Mouse (Mus musculus) ovary, adult 18-20 months (tissue): ENCODE results near the gene S100a13.

ENCODE experiments used
- DNase-seq: peaks from one replicate; pipeline ENCODE4 v3.0.0; 2022; ENCODE audit warnings: low spot score, mixed read lengths

The S100a13 gene

GRCm38 (mm10) chr3:90508287-90508949, 5.8 kb upstream of the S100a13 start:
- DNase-seq, result no peak

DNA sequence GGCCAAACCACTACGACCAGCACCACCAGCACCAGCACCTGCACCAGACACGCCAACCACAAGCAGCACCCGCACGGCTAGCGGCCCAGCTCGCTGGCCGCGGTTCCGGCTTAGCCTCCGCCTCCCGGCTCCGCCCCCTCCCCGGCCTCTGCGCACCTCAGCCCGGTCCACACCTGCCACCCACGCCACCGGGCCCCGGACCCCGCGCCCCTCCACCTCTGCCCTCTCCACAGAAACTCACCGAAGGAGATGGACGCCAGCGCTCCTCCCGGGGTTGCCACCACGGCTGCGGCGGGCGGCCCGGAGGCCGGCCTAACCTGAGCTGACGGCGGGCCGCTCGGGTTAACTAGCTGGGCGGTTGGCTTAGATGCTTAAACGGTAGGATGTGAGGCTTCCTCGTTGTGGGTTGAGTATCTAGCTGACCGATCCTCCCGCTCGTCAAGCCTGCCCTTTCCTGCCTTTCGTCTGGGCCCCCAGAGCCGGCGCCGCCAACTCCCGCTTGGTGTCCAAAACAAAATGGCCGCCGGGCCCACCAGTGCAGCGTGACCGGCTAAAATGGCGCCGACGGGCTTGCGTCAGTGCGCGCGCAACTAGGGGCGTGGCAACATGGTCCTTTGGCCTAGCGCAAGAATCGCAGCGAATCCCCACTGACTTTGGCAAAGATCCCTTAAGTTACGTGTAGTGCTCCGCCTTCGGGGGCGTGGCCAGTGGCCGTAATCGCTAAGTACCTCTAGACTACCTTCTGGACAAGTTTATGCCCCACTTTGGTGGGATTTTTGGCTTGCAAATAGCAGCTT, 5.1 kb upstream of the S100a13 start, which contains the start of gene Chtop:
TSS of gene Chtop (minus strand) at position 549 of the 797 bp plus-strand sequence.
- peak; percentile 97 for DNase-seq

- no peak for DNase-seq
Measured at GRCm38 (mm10) chr3:90509747-90510123, 4.5 kb upstream of the S100a13 start.

DNA sequence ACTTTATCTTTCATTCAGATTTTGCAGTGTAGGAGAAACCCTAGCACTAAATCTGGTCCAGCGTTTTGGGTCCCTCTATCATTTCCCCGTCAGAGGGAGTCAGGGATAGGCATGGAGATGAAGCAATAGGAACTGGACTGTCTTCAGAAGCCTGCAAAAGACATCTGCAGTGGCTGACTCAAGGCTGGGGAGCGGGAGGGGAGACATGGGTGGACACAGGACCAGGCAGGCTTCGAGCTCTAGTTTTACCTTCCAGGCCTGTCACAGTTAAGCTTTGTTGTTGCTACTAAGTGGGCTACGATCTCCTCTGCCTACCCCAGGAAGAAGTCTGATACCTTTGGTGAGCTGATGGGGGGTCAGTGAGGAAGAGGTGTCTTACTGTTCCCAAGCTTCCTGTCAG, 2.0 kb upstream of the S100a13 start:
- DNase-seq, result no peak

DNA sequence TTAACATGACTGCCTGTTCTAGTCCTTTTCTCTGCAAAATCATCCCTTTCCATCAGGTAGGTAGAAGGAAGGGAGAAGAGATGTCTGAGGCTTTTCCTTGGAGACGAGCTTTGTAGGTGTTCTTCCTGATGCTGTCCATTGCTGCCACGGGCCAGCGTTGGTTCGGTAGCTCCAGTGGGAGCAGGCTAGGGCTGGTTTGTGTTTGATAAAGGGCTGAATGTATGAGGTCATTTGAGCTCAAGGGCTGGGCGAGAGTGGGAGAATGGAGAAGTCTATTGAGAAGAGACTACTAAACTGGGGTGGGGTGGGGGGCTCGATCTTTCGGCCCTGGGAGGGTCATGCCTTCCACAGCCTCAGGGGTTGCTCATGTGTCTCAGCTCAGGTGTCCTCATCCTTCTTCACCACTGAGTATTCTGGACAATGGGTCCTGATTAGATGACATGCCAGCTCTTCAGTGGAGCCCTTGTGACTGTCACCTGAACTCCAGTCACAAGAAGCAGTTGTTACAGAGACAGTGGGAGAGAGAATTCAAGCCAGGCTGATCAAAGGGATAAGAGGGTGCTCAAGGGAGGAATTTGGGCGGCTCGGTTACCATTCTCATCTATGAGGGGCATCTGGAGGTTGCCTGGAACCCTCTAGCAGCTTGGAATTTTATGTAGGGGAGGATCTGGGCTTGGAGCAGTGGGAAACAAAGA, 1.1 kb upstream of the S100a13 start:
- no peak for DNase-seq

DNA sequence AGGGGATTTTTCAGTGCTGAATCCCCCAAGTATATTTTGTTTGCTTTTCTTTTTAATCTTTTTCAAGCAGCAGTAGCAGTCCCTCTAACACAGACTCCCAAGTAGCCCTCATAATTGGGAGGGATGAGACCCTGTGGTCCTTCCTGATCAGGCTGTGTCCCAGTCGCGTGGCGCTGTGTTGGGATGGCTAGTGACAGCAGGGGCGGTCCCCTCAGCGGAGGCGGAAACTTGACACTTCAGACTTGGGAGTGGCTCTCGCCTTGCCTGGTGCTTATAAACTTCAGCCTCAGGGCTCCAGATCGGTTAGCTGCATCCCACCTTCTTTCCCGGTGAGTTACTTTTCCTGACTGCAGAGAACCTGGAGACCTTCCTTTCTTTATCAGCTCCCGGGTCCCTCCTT, 456 bp downstream of the S100a13 start:
- peak; percentile 50 for DNase-seq

DNA sequence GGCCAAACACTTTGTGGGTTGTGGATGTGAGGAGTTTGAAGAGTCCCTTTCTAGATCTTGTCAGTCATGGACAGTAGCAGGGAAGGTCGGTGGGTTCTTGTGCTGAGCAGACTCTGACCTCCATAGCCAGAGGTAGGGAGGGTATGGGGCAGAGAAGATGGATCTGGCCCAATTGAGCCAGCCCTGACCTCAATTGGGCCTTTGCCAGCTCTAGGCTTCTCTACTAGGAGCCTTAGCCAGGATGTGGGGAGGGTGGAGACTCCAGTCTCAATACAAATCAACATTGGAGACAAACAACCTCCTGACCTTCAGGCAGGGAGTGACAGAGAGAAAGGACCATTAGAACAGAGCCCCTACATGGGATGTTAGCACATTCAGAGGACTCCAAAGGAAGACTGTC, 1.0 kb downstream of the S100a13 start:
- DNase-seq, result no peak

- DNase-seq, result no peak
Measured at GRCm38 (mm10) chr3:90515789-90516188, 1.6 kb downstream of the S100a13 start.

DNA sequence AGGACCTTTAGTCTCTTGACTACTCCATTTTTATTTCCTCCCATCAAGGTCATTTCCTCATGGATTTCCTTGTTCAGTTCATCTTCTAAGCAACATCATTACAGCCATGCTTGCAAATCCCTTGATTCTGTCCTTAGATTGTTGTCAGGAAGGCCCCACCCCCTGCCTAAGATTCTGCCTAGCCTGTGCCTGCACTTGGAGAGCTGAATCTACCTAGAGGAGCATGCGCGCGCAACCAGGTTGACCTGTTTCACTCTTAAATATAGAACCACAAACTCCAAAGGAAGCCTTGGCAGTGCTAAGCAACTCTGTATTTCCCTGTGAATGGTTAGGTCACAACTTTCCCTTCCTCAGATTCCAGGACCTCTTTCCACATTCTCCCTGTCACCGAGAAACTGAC, 3.5 kb downstream of the S100a13 start:
- DNase-seq, result no peak

DNA sequence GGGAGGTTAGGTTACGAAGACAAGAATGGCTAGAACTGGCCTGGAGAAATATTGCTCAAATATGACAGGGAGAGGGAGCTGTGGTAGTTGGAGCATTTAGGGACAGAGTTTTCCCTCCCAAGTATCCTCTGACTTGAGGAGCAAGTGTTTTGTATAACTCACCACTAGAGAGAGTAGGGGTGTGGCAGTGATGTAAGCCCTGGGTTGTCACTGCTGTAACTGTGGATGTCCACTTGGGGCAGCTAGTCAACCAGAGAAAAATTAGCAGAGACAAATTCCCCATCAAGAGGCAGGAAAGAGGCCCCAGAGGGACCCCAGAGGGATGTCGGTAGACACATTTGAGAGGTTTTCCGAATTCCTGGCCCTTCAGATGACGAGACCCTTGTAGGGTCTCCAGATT, 11.2 kb downstream of the S100a13 start:
- peak; percentile 24 for DNase-seq

GRCm38 (mm10) chr3:90526076-90526475, 11.8 kb downstream of the S100a13 start:
- no peak for DNase-seq

DNA sequence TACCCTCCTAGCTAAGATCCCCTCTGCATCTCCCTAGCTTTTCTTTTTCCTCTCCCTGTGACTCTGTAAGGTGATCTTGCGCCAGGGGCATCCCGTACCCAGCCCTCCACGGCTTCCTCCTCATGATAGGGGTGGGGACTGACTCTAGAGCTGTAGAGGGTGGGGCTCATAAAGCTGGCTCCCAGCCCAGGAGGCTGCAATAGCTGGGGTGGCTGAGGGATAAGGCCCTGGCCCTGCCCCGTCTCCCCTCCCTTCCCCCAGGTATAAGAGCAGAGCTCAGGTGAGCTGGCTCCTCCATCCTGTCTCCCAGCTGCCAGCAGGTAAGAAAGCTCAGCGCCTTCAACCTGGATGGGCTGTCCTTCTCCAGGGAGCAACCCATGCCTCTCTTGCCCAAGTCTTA, 12.3 kb downstream of the S100a13 start, which contains the start of gene S100a14:
TSS of gene S100a14 (plus strand) at position 277 of the 400 bp plus-strand sequence.
- DNase-seq, result no peak

GRCm38 (mm10) chr3:90527291-90527873, 13.1 kb downstream of the S100a13 start:
- DNase-seq, result no peak

DNA sequence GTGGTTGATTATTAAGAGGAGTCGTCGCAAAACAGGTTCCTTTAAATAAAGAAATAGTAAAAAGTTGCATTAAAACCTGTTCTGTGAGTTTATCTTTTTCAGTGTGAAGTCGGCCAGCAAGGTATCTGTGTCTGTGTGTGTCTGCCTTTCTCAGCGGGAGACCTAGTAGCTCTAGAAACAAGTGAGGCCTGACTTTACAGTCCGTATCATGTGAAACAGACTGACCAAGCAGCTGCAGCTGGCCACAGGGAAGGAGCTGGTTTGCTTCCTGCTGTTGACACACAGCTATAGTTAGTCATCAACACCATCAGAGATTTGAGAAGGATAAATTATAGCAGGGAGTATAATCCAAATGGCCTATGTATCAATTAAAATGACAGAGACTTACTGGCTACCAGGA, 17.5 kb downstream of the S100a13 start:
- DNase-seq, result no peak

GRCm38 (mm10) chr3:90535446-90535845, 21.2 kb downstream of the S100a13 start:
- no peak for DNase-seq

- DNase-seq, result peak; percentile 77
Measured at GRCm38 (mm10) chr3:90537141-90537904, 23.1 kb downstream of the S100a13 start, which contains the start of gene S100a16. TSS of gene S100a16 (plus strand) at chr3:90537254.

DNA sequence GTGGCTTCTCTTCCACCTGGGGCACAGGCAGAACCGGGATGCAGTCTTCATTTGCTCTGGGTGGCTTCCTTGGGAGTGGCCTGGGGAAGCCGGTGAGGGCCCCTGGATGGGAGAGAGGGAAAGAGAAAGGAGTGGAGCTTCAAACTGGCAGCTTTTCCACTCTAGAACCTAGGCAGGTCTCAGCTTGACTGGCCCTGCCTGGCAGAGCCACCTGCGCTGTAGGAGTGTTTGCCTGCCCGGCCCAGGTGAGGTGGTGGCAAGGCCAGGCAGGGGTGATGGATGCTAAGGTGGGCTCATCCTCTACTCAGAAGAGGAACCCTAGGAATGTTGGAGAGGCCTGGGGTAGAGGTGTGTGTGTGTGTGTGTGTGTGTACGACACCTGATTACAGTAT, 23.7 kb downstream of the S100a13 start:
- DNase-seq, result no peak

- no peak for DNase-seq
Measured at GRCm38 (mm10) chr3:90540904-90541303, 26.7 kb downstream of the S100a13 start.

GRCm38 (mm10) chr3:90549676-90550420, 35.6 kb downstream of the S100a13 start:
- no peak for DNase-seq

DNA sequence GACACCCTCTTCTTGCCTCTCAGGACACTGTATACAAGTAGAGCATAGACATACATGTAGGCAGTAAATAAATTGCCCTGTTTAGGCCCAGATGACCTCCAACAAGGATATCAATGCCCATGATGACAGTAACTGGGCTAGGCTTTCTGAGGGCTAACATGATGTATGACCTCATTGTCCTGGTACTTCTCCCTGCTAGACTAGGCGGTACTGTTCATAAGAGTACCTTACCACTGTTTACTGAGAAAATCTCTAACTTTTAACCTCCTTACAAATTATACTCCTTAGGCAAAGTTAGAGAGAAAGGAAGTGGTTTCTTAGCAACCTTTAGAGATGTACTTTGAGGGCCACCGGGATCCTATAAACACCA, 36.2 kb downstream of the S100a13 start:
- no peak for DNase-seq

GRCm38 (mm10) chr3:90552231-90552630, 38.0 kb downstream of the S100a13 start:
- DNase-seq, result no peak
